Mouse (Mus musculus) right cerebral cortex, postnatal 4 days (tissue): Measurements from ENCODE around the gene Colgalt2.
"Not testable (repeated sequence)": the region's sequence is repeated elsewhere in the genome, so short reads cannot be mapped to it uniquely, and the experiment has no call there.

ENCODE experiments used
- DNase-seq: peaks from one replicate; pipeline ENCODE4 v3.0.0-alpha.2; 2022

The Colgalt2 gene

GRCm38 (mm10) chr1:152399790-152400555 is at the start of gene Colgalt2:
Colgalt2 (plus strand) TSS chr1:152399830.
- DNase-seq, result peak; percentile 49

- DNase-seq, result no peak
Measured at GRCm38 (mm10) chr1:152356721-152357120, 42.9 kb upstream of the Colgalt2 start.

- DNase-seq, result no peak
Measured at GRCm38 (mm10) chr1:152368311-152369088, 31.1 kb upstream of the Colgalt2 start.

- peak; percentile 63 for DNase-seq
Measured at GRCm38 (mm10) chr1:152369139-152369538, 30.5 kb upstream of the Colgalt2 start.

GRCm38 (mm10) chr1:152378311-152378710 is 21.3 kb upstream of the Colgalt2 start:
- no peak for DNase-seq

- DNase-seq, result no peak
Measured at GRCm38 (mm10) chr1:152384589-152384988, 15.0 kb upstream of the Colgalt2 start.

- not testable (repeated sequence) for DNase-seq
Measured at GRCm38 (mm10) chr1:152385693-152386092, 13.9 kb upstream of the Colgalt2 start.

- peak; percentile 81 for DNase-seq
Measured at GRCm38 (mm10) chr1:152386188-152386835, 13.3 kb upstream of the Colgalt2 start, which contains the start of gene Tsen15. Tsen15 (minus strand) TSS chr1:152386688.

GRCm38 (mm10) chr1:152389271-152389670 is 10.4 kb upstream of the Colgalt2 start:
- DNase-seq, result no peak

- DNase-seq, result no peak
Measured at GRCm38 (mm10) chr1:152394137-152394536, 5.5 kb upstream of the Colgalt2 start.

GRCm38 (mm10) chr1:152394956-152395515 is 4.6 kb upstream of the Colgalt2 start:
- DNase-seq, result no peak

GRCm38 (mm10) chr1:152398708-152399107 is 922 bp upstream of the Colgalt2 start:
- DNase-seq, result no peak

- no peak for DNase-seq
Measured at GRCm38 (mm10) chr1:152400556-152401540, 1.2 kb downstream of the Colgalt2 start.

- DNase-seq, result no peak
Measured at GRCm38 (mm10) chr1:152407021-152407946, 7.7 kb downstream of the Colgalt2 start.

GRCm38 (mm10) chr1:152409356-152409755 is 9.7 kb downstream of the Colgalt2 start:
- peak; percentile 41 for DNase-seq

- peak; percentile 45 for DNase-seq
Measured at GRCm38 (mm10) chr1:152410657-152411056, 11.0 kb downstream of the Colgalt2 start.

- no peak for DNase-seq
Measured at GRCm38 (mm10) chr1:152413116-152413515, 13.5 kb downstream of the Colgalt2 start.

- DNase-seq, result no peak
Measured at GRCm38 (mm10) chr1:152413961-152414360, 14.3 kb downstream of the Colgalt2 start.

- DNase-seq, result peak; percentile 40
Measured at GRCm38 (mm10) chr1:152414451-152414850, 14.8 kb downstream of the Colgalt2 start.

- DNase-seq, result no peak
Measured at GRCm38 (mm10) chr1:152416306-152416904, 16.8 kb downstream of the Colgalt2 start.
